Comparison of ENCODE assay signal across 20 mouse cellular contexts in the genomic region with DNA sequence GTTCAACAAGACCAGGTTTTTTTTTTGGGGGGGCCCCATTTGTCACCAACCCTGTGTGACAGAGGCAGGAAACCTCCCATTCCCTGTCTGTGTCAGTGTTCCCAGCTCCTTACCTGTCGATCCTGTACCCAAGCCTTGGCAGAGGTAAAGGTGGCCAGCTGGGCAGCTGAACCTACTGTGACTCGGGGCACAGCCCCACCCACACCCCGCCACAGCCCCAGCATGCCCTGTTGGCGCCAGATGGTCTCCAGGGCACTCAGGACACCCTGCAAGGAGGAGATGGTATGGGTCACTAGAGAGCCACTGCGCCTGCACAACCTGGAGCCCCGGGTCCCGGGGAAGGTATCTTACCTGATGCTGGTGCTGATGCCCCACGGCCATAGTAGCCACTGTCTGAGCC. TPM values are rescaled to one million over a fixed set of nuclear protein-coding genes. Genes with fewer than 3 reads are reported as not detected.
A peak's percentile ranks its signal among the peaks of the same experiment; 100 is the strongest.
DNase-seq lines count a peak whose midpoint lies in the region; ATAC-seq and TF ChIP-seq lines count a peak whose summit lies in the region.
"Had no signal": no experiment of that assay in that cellular context is flagged by ENCODE, and none has a peak within 500 bp of the region (broad histone marks: within the 10 kb centered on the region; RNA-seq: fewer than 3 reads in every experiment).

No protein-coding gene starts in this region.

- peak overlapping the region; percentile 43; the same call in 1 of the 2 replicates for H3K4me2 ChIP-seq in intestine, embryonic 15.5 days (replicated peaks)
- no peak overlapping the region for H3K4me2 ChIP-seq in stomach, embryonic 16.5 days (ENCODE audit: low read depth, low read length)
- H3K4me2 ChIP-seq: embryonic facial prominence, embryonic 15.5 days; heart, embryonic 15.5 days; hindbrain, embryonic 15.5 days; kidney, embryonic 15.5 days had no signal

- peaks cover 30% of the 10 kb centered on the region for H3K4me1 ChIP-seq in brown adipose tissue, adult 24 weeks (ENCODE audit: control insufficient read depth, insufficient read depth, insufficient read length, low read length)
- peaks cover 28% of the 10 kb centered on the region for H3K4me1 ChIP-seq in intestine, embryonic 15.5 days (replicated peaks)
- H3K4me1 ChIP-seq in stomach, embryonic 16.5 days (ENCODE audit: control insufficient read depth, insufficient read depth, low read length) = peaks cover 22% of the 10 kb centered on the region

- no peak overlapping the region for H3K9ac ChIP-seq in intestine, embryonic 15.5 days
- peak overlapping the region; percentile 7; the same call in 1 of the 2 replicates for H3K9ac ChIP-seq in stomach, embryonic 16.5 days (ENCODE audit: low read length)
- H3K9ac ChIP-seq: embryonic facial prominence, embryonic 15.5 days; heart, embryonic 15.5 days; hindbrain, embryonic 15.5 days; kidney, embryonic 15.5 days had no signal

- DNase-seq in gastrocnemius, adult 2 months = no peak
- no peak for DNase-seq in gastrocnemius, adult 8-10 months (ENCODE audit: low spot score in 2 of 2)
- DNase-seq: cerebellum, adult 11-12 months; cerebellum, postnatal 10 days; gastrocnemius, postnatal 10 days; kidney, adult 2 months had no signal

- peaks cover 8% of the 10 kb centered on the region; the same call in 1 of the 2 replicates for H3K36me3 ChIP-seq in intestine, embryonic 15.5 days
- peaks cover 5% of the 10 kb centered on the region; the same call in 1 of the 2 replicates for H3K36me3 ChIP-seq in stomach, embryonic 16.5 days (ENCODE audit: control insufficient read depth, insufficient read depth, low read length)

- 78% methylated on average over 8 of the region's 8 CpGs for WGBS in intestine, embryonic 15.5 days
- WGBS in stomach, embryonic 16.5 days = 74% methylated on average over 8 of the region's 8 CpGs

- intact Hi-C loops in gastrocnemius, adult 2 months (cut with DNase I) = loop anchor here (2.0 kb wide), 1 partner anchor 15 kb away; no protein-coding TSS in a partner anchor

- H3K4me3 ChIP-seq in gastrocnemius, adult 2 months = peak overlapping the region; percentile 69
- H3K4me3 ChIP-seq in brown adipose tissue, adult 24 weeks (ENCODE audit: insufficient read depth, low read depth, low read length) = peak overlapping the region; percentile 35
- no peak overlapping the region for H3K4me3 ChIP-seq in intestine, embryonic 15.5 days (replicated peaks)
- H3K4me3 ChIP-seq in stomach, embryonic 16.5 days (replicated peaks; ENCODE audit: low read length) = no peak overlapping the region
- H3K4me3 ChIP-seq: embryonic facial prominence, embryonic 15.5 days; erythroblast, embryonic 14.5 days; heart, embryonic 10.5 days; heart, embryonic 15.5 days; hindbrain, embryonic 15.5 days; kidney, embryonic 15.5 days had no signal

- TF ChIP-seq CTCF in gastrocnemius, adult 2 months (IDR thresholded peaks at IDR 0.05) = no peak

- no peaks in the 10 kb centered on the region for H3K27me3 ChIP-seq in intestine, embryonic 15.5 days (replicated peaks)
- no peaks in the 10 kb centered on the region for H3K27me3 ChIP-seq in stomach, embryonic 16.5 days (ENCODE audit: control insufficient read depth, insufficient read depth, low read length)
- H3K27me3 ChIP-seq: embryonic facial prominence, embryonic 15.5 days; heart, embryonic 15.5 days; hindbrain, embryonic 15.5 days; kidney, embryonic 15.5 days had no signal

- no peak for ATAC-seq in intestine, embryonic 15.5 days
- ATAC-seq in stomach, embryonic 16.5 days (ENCODE audit: insufficient read depth, low FRiP score) = no peak
- no peak for ATAC-seq in granulocyte monocyte progenitor cell, adult 5-6 weeks (replicated peaks; ENCODE audit: poor library complexity, severe bottlenecking)
- no peak for ATAC-seq in megakaryocyte progenitor cell, adult 5-6 weeks (replicated peaks; ENCODE audit: poor library complexity)

- peak overlapping the region; percentile 90 for H3K27ac ChIP-seq in gastrocnemius, adult 2 months
- peak overlapping the region; percentile 27; the same call in 1 of the 2 replicates for H3K27ac ChIP-seq in brown adipose tissue, adult 24 weeks (replicated peaks; ENCODE audit: low read depth, low read length)
- no peak overlapping the region for H3K27ac ChIP-seq in intestine, embryonic 15.5 days
- H3K27ac ChIP-seq in stomach, embryonic 16.5 days (ENCODE audit: low read length) = no peak overlapping the region
- H3K27ac ChIP-seq: embryonic facial prominence, embryonic 15.5 days; heart, embryonic 10.5 days; heart, embryonic 15.5 days; hindbrain, embryonic 15.5 days; kidney, embryonic 15.5 days had no signal

- H3K9me3 ChIP-seq in intestine, embryonic 15.5 days = no peaks in the 10 kb centered on the region
- no peaks in the 10 kb centered on the region for H3K9me3 ChIP-seq in stomach, embryonic 16.5 days (replicated peaks; ENCODE audit: control insufficient read depth, low read length)
- H3K9me3 ChIP-seq: embryonic facial prominence, embryonic 15.5 days; heart, embryonic 10.5 days; heart, embryonic 15.5 days; hindbrain, embryonic 15.5 days; kidney, embryonic 15.5 days had no signal

RNA-seq across cellular contexts. Expression of a gene that starts 1.5 kb away (rescaled TPM):
- total RNA-seq in gastrocnemius, adult 2 months (2021) = 10 to 100 TPM; 10.3 to 26.9 TPM
- 10 to 100 TPM in 3 of 4 experiments, 1 to 10 TPM in 1; 9.2 to 14.0 (median 12.3) TPM for total RNA-seq in gastrocnemius, adult 8-10 months (2022)
- 4.5 and 12.7 TPM in 2 replicates for polyA plus RNA-seq in brown adipose tissue, adult 24 weeks (2012; ENCODE audit: insufficient read depth, insufficient read length, missing spikeins)
- polyA plus RNA-seq in intestine, embryonic 15.5 days (2015; fragmentation: Nextera tagmentation; extraction: Ambion mirVana) = 3.3 and 4.3 TPM in 2 replicates
- polyA plus RNA-seq in stomach, embryonic 16.5 days (2015; fragmentation: Nextera tagmentation; extraction: Ambion mirVana) = 0.62 and 1.6 TPM in 2 replicates
- not detected in 2 replicates for total RNA-seq in granulocyte monocyte progenitor cell, adult 5-6 weeks (2014; fragmentation: Nextera tagmentation)
- total RNA-seq in granulocyte monocyte progenitor cell, adult 5-6 weeks (2017) = not detected in 2 replicates
- total RNA-seq in megakaryocyte progenitor cell, adult 5-6 weeks (2015) = not detected in 2 replicates
- total RNA-seq in megakaryocyte progenitor cell, adult 5-6 weeks (2017) = not detected in 2 replicates
- polyA plus RNA-seq: embryonic facial prominence, embryonic 11.5 days; erythroblast, embryonic 14.5 days; forebrain, embryonic 11.5 days; hindbrain, embryonic 11.5 days had no signal

RNA-seq across cellular contexts. Expression of a gene that starts 3.7 kb away (rescaled TPM):
- 1 to 10 TPM in 1 of 2 experiments, under 1 TPM in 1; 0.61 to 3.2 TPM for total RNA-seq in gastrocnemius, adult 2 months (2021)
- total RNA-seq in gastrocnemius, adult 8-10 months (2022) = under 1 TPM; 0.16 to 0.46 (median 0.31) TPM
- 1.1 TPM in 1 of 2 replicates, not detected in the other for polyA plus RNA-seq in brown adipose tissue, adult 24 weeks (2012; ENCODE audit: insufficient read depth, insufficient read length, missing spikeins)
- 18.5 and 21.0 TPM in 2 replicates for polyA plus RNA-seq in intestine, embryonic 15.5 days (2015; fragmentation: Nextera tagmentation; extraction: Ambion mirVana)
- polyA plus RNA-seq in stomach, embryonic 16.5 days (2015; fragmentation: Nextera tagmentation; extraction: Ambion mirVana) = 2.7 and 3.8 TPM in 2 replicates
- 1.7 and 3.8 TPM in 2 replicates for total RNA-seq in granulocyte monocyte progenitor cell, adult 5-6 weeks (2014; fragmentation: Nextera tagmentation)
- 0.72 TPM in 1 of 2 replicates, not detected in the other for total RNA-seq in granulocyte monocyte progenitor cell, adult 5-6 weeks (2017)
- 0.10 and 0.76 TPM in 2 replicates for total RNA-seq in megakaryocyte progenitor cell, adult 5-6 weeks (2015)
- 0.46 and 1.6 TPM in 2 replicates for total RNA-seq in megakaryocyte progenitor cell, adult 5-6 weeks (2017)

RNA-seq across cellular contexts. Expression of a gene that starts 16.2 kb away (rescaled TPM):
- 1 to 10 TPM; 1.1 to 1.5 TPM for total RNA-seq in gastrocnemius, adult 2 months (2021)
- 1 to 10 TPM in 2 of 4 experiments, under 1 TPM in 2; 0.46 to 2.2 (median 0.94) TPM for total RNA-seq in gastrocnemius, adult 8-10 months (2022)
- 2.1 and 3.6 TPM in 2 replicates for polyA plus RNA-seq in brown adipose tissue, adult 24 weeks (2012; ENCODE audit: insufficient read depth, insufficient read length, missing spikeins)
- polyA plus RNA-seq in intestine, embryonic 15.5 days (2015; fragmentation: Nextera tagmentation; extraction: Ambion mirVana) = 63.9 and 68.9 TPM in 2 replicates
- polyA plus RNA-seq in stomach, embryonic 16.5 days (2015; fragmentation: Nextera tagmentation; extraction: Ambion mirVana) = 77.2 and 85.0 TPM in 2 replicates
- 0.11 and 0.36 TPM in 2 replicates for total RNA-seq in granulocyte monocyte progenitor cell, adult 5-6 weeks (2014; fragmentation: Nextera tagmentation)
- total RNA-seq in granulocyte monocyte progenitor cell, adult 5-6 weeks (2017) = not detected in 2 replicates
- not detected in 2 replicates for total RNA-seq in megakaryocyte progenitor cell, adult 5-6 weeks (2015)
- 0.07 TPM in 1 of 2 replicates, not detected in the other for total RNA-seq in megakaryocyte progenitor cell, adult 5-6 weeks (2017)

RNA-seq across cellular contexts. Expression of a gene that starts 42.6 kb away (rescaled TPM):
- 10 to 100 TPM; 32.9 to 34.7 TPM for total RNA-seq in gastrocnemius, adult 2 months (2021)
- total RNA-seq in gastrocnemius, adult 8-10 months (2022) = 10 to 100 TPM; 25.0 to 32.5 (median 30.2) TPM
- polyA plus RNA-seq in brown adipose tissue, adult 24 weeks (2012; ENCODE audit: insufficient read depth, insufficient read length, missing spikeins) = 8.8 and 12.9 TPM in 2 replicates
- polyA plus RNA-seq in intestine, embryonic 15.5 days (2015; fragmentation: Nextera tagmentation; extraction: Ambion mirVana) = 3.9 and 4.5 TPM in 2 replicates
- 4.4 and 6.3 TPM in 2 replicates for polyA plus RNA-seq in stomach, embryonic 16.5 days (2015; fragmentation: Nextera tagmentation; extraction: Ambion mirVana)
- 11.5 and 17.0 TPM in 2 replicates for total RNA-seq in granulocyte monocyte progenitor cell, adult 5-6 weeks (2014; fragmentation: Nextera tagmentation)
- 7.2 and 11.2 TPM in 2 replicates for total RNA-seq in granulocyte monocyte progenitor cell, adult 5-6 weeks (2017)
- 7.2 and 12.8 TPM in 2 replicates for total RNA-seq in megakaryocyte progenitor cell, adult 5-6 weeks (2015)
- 9.8 and 11.0 TPM in 2 replicates for total RNA-seq in megakaryocyte progenitor cell, adult 5-6 weeks (2017)

Comparison
In these comparisons a context has a peak if more than half of its experiments do, and no peak if none do; other contexts are left out.
1. H3K27ac ChIP-seq: peak in gastrocnemius, adult 2 months (single experiment) and brown adipose tissue, adult 24 weeks (single experiment); none in intestine, embryonic 15.5 days (single experiment) and stomach, embryonic 16.5 days (single experiment).
2. H3K4me3 ChIP-seq: peak in gastrocnemius, adult 2 months (single experiment) and brown adipose tissue, adult 24 weeks (single experiment); none in intestine, embryonic 15.5 days (single experiment) and stomach, embryonic 16.5 days (single experiment).
3. RNA of a gene that starts 1.5 kb away (total RNA-seq): 10.3 to 26.9 TPM in gastrocnemius, adult 2 months and 9.2 to 14.0 TPM in gastrocnemius, adult 8-10 months; not detected in granulocyte monocyte progenitor cell, adult 5-6 weeks and not detected in megakaryocyte progenitor cell, adult 5-6 weeks; every median in the first group is over 10 times any median in the second.